Mouse (Mus musculus) central nervous system, embryonic 14 days (tissue): ENCODE measurements around the gene Catsperg2. TPM values are rescaled to one million over a fixed set of nuclear protein-coding genes. Genes with fewer than 3 reads are reported as not detected.

Experiments used
- polyA plus RNA-seq: library from polyadenylated mRNA; depleted of rRNA; stranded (reverse); fragments of >200 nt; gene quantifications from 2 replicates; pipeline ENCODE4 v1.2.3, GENCODE M21; 2012; rRNA removed

Gene Catsperg2
- polyA plus RNA-seq = 0.85 and 1.0 TPM in 2 replicates

DNA sequence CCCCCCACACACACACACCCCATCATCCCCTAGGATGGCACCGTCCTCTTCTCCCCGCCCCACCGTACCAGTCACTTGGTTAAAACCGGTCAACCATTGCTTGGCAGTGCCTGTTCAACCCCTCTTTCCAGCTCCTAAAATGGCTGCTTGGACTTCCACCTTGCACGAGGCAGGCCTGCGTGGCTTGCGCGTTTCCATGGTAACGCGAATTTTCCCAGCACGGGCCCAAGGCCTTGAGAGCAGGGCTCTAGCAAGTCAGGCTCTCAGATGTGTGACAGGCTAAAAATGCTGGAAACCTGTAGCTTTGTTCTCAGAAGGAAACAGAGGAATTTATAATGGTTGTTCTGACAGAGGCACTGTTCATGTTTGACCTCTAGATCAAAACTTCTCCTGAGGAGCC, at the start of gene Catsperg2:
Gene Catsperg2 (minus strand): TSS at position 173 of the 400 bp plus-strand sequence.

DNA sequence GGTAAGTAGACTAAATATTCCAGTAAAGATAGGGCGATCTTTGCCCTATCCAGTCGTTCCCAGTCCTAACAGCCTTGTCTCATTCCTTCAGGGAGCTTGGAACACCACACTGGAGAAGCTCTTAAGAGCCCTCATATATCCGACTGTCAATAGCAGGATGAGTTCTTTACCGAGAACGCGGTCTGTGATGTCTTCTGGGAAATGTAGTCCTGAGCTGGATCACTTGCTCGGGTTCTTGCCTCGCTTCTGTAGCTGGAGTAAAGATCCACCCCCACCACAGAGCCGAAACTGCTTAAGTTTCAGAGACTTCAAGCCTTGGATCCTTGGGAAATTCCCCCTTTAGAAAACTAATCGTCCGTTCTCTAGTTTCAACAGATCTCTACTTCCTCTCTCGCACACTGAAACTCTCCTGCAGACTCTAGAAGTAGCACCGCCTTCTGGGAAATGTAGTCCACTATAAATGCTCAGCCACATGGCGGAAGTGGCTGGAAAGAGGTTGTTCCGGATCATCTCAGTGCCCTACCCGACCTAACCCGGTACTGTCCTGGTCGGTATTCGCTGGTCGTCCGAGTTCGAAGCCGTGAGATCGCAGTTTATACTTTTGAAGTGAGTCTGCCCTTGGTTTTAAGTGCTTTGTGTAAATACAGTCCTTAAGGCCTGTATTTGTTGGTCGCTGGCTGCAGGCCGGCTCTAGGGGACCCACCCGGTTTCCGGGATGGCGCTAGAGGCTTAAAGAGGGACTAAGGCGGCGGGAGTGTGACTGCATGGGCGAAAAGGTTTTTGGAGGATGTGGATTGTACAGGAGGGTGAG, 41.5 kb upstream of the Catsperg2 start, which contains the start of gene Zfp84:
Gene Zfp84 (plus strand): TSS at position 463 of the 811 bp plus-strand sequence.

Other genes with a start within 250 kb of the Catsperg2 start
- gene Sipa1l3, start 208.4 kb downstream of the Catsperg2 start, polyA plus RNA-seq = 25.6 and 38.0 TPM in 2 replicates
- gene Zfp84, start 41.5 kb upstream of the Catsperg2 start, polyA plus RNA-seq = 13.9 and 15.0 TPM in 2 replicates
- gene Zfp30, start 57.0 kb upstream of the Catsperg2 start, polyA plus RNA-seq = 12.3 and 14.0 TPM in 2 replicates
- 14.6 and 16.7 TPM in 2 replicates for gene Zfp790, start 89.1 kb upstream of the Catsperg2 start, polyA plus RNA-seq
- 8.3 and 9.9 TPM in 2 replicates for gene Zfp940, start 126.6 kb upstream of the Catsperg2 start, polyA plus RNA-seq
- 14.3 and 14.9 TPM in 2 replicates for gene Zfp420, start 132.9 kb upstream of the Catsperg2 start, polyA plus RNA-seq
- 14.1 and 14.4 TPM in 2 replicates for gene Zfp27, start 179.5 kb upstream of the Catsperg2 start, polyA plus RNA-seq
- gene Zfp383, start 181.2 kb upstream of the Catsperg2 start, polyA plus RNA-seq = 15.7 and 16.7 TPM in 2 replicates
- gene Zfp74, start 227.1 kb upstream of the Catsperg2 start, polyA plus RNA-seq = 13.7 and 13.9 TPM in 2 replicates